ENCODE assay signal across 8 mouse cellular contexts in the genomic region with DNA sequence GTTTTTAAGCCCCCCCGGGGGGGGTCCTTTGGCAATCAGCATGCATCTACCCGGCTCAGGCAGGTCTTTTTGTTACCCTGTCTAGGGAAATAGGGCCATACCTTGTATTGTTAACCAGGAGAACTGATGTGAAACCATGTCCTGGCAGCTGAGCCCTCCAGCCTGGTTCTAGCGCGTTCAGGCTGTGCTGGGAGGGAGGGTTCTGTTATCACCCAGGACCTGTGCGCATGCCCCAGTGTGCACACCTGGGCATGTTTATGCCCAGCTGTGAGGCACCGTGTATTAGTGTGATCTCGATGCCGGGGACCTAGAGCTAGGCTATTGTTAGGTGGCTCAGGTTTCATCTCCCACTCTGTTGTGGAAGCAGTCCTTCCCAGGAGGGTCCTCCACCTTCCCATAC. TPM values are rescaled to one million over a fixed set of nuclear protein-coding genes. Genes with fewer than 3 reads are reported as not detected.
DNase-seq lines count a peak whose midpoint lies in the region; ATAC-seq and TF ChIP-seq lines count a peak whose summit lies in the region.

No protein-coding gene starts in this region.

- H3K9ac ChIP-seq in embryonic facial prominence, embryonic 14.5 days (ENCODE audit: low read depth, low read length): peak overlapping the region; percentile 75
- H3K9ac ChIP-seq in intestine, embryonic 15.5 days: peak overlapping the region; percentile 75
- H3K9ac ChIP-seq in neural tube, embryonic 12.5 days: peak overlapping the region; percentile 84

- H3K27me3 ChIP-seq in embryonic facial prominence, embryonic 14.5 days (replicated peaks; ENCODE audit: control insufficient read depth, insufficient read depth, low read length): no peaks in the 10 kb centered on the region
- H3K27me3 ChIP-seq in intestine, embryonic 15.5 days (replicated peaks): no peaks in the 10 kb centered on the region
- H3K27me3 ChIP-seq in neural tube, embryonic 12.5 days (replicated peaks): no peaks in the 10 kb centered on the region

- peaks cover 70% of the 10 kb centered on the region for H3K4me1 ChIP-seq in embryonic facial prominence, embryonic 14.5 days (ENCODE audit: control insufficient read depth, insufficient read depth, low read length)
- peaks cover 60% of the 10 kb centered on the region for H3K4me1 ChIP-seq in intestine, embryonic 15.5 days (replicated peaks)
- peaks cover 69% of the 10 kb centered on the region for H3K4me1 ChIP-seq in neural tube, embryonic 12.5 days

- no peak for TF ChIP-seq CTCF in layer of hippocampus, adult 2 months (conservative IDR thresholded peaks at IDR 0.05)

- no peaks in the 10 kb centered on the region for H3K9me3 ChIP-seq in embryonic facial prominence, embryonic 14.5 days (ENCODE audit: control insufficient read depth, low read length)
- H3K9me3 ChIP-seq in intestine, embryonic 15.5 days: no peaks in the 10 kb centered on the region
- H3K9me3 ChIP-seq in neural tube, embryonic 12.5 days: no peaks in the 10 kb centered on the region

- H3K4me2 ChIP-seq in embryonic facial prominence, embryonic 14.5 days (ENCODE audit: low read depth, low read length): peak overlapping the region; percentile 93
- H3K4me2 ChIP-seq in intestine, embryonic 15.5 days (replicated peaks): peak overlapping the region; percentile 98
- peak overlapping the region; percentile 96 for H3K4me2 ChIP-seq in neural tube, embryonic 12.5 days (replicated peaks)

- WGBS in embryonic facial prominence, embryonic 14.5 days: 5% methylated on average over 8 of the region's 8 CpGs
- 7% methylated on average over 8 of the region's 8 CpGs for WGBS in intestine, embryonic 15.5 days
- 6% methylated on average over 8 of the region's 8 CpGs for WGBS in neural tube, embryonic 12.5 days

- no peak for DNase-seq in layer of hippocampus, adult 2 months (ENCODE audit: low spot score in 2 of 2)
- no peak for DNase-seq in layer of hippocampus, postnatal 25 days (ENCODE audit: extremely low spot score in 1 of 2, low spot score in 1 of 2)
- DNase-seq in embryonic facial prominence, embryonic 14.5 days (ENCODE audit: low spot score): no peak
- DNase-seq in embryo, embryonic 10.5 days (ENCODE audit: low spot score): no peak
- no peak for DNase-seq in gastrocnemius, postnatal 14 days
- no peak for DNase-seq in cerebellum, adult 9-11 months

- H3K27ac ChIP-seq in layer of hippocampus, adult 2 months: peak overlapping the region; percentile 81
- H3K27ac ChIP-seq in embryonic facial prominence, embryonic 14.5 days (replicated peaks; ENCODE audit: low read depth, low read length): no peak overlapping the region
- peak overlapping the region; percentile 94 for H3K27ac ChIP-seq in intestine, embryonic 15.5 days
- H3K27ac ChIP-seq in neural tube, embryonic 12.5 days: peak overlapping the region; percentile 93

- peak overlapping the region; percentile 64 for H3K4me3 ChIP-seq in layer of hippocampus, adult 2 months
- peak overlapping the region; percentile 59 for H3K4me3 ChIP-seq in embryonic facial prominence, embryonic 14.5 days (ENCODE audit: low read depth, low read length)
- peak overlapping the region; percentile 78 for H3K4me3 ChIP-seq in intestine, embryonic 15.5 days (replicated peaks)
- peak overlapping the region; percentile 90 for H3K4me3 ChIP-seq in neural tube, embryonic 12.5 days

- H3K36me3 ChIP-seq in embryonic facial prominence, embryonic 14.5 days (ENCODE audit: control insufficient read depth, insufficient read depth, low read length): peaks cover 19% of the 10 kb centered on the region
- H3K36me3 ChIP-seq in intestine, embryonic 15.5 days: peaks cover 3% of the 10 kb centered on the region; the same call in 1 of the 2 replicates
- peaks cover 2% of the 10 kb centered on the region; the same call in 1 of the 2 replicates for H3K36me3 ChIP-seq in neural tube, embryonic 12.5 days

- intact Hi-C loops in gastrocnemius, postnatal 14 days (cut with DNase I; ENCODE audit: low total_unique reads): no loop called here

- ATAC-seq in embryonic facial prominence, embryonic 14.5 days (ENCODE audit: low read depth): no peak
- no peak for ATAC-seq in intestine, embryonic 15.5 days
- ATAC-seq in neural tube, embryonic 12.5 days (ENCODE audit: low FRiP score, low read depth): no peak

RNA-seq across cellular contexts. Expression of gene Gjd3, which starts 21.1 kb away (rescaled TPM):
- total RNA-seq in layer of hippocampus, adult 2 months (2021): 1 to 10 TPM; 1.3 to 2.0 TPM
- total RNA-seq in layer of hippocampus, postnatal 25 days (2021): 1 to 10 TPM; 1.5 to 2.3 TPM
- 0.34 and 0.56 TPM in 2 replicates for polyA plus RNA-seq in embryonic facial prominence, embryonic 14.5 days (2014; fragmentation: Nextera tagmentation; extraction: Ambion mirVana)
- 0.20 and 0.35 TPM in 2 replicates for polyA plus RNA-seq in intestine, embryonic 15.5 days (2015; fragmentation: Nextera tagmentation; extraction: Ambion mirVana)
- 1.8 and 2.0 TPM in 2 replicates for polyA plus RNA-seq in neural tube, embryonic 12.5 days (2016; fragmentation: Nextera tagmentation; extraction: Ambion mirVana)
- total RNA-seq in gastrocnemius, postnatal 14 days (2021): not detected

RNA-seq across cellular contexts. Expression of gene Rara, which starts 34.1 kb away (rescaled TPM):
- 10 to 100 TPM; 15.4 to 19.0 TPM for total RNA-seq in layer of hippocampus, adult 2 months (2021)
- 10 to 100 TPM; 17.0 to 17.7 TPM for total RNA-seq in layer of hippocampus, postnatal 25 days (2021)
- 46.4 and 50.3 TPM in 2 replicates for polyA plus RNA-seq in embryonic facial prominence, embryonic 14.5 days (2014; fragmentation: Nextera tagmentation; extraction: Ambion mirVana)
- polyA plus RNA-seq in intestine, embryonic 15.5 days (2015; fragmentation: Nextera tagmentation; extraction: Ambion mirVana): 30.7 and 31.5 TPM in 2 replicates
- polyA plus RNA-seq in neural tube, embryonic 12.5 days (2016; fragmentation: Nextera tagmentation; extraction: Ambion mirVana): 51.1 and 52.5 TPM in 2 replicates
- 10 to 100 TPM; 13.7 to 19.7 TPM for total RNA-seq in gastrocnemius, postnatal 14 days (2021)

RNA-seq across cellular contexts. Expression of gene Cdc6, which starts 54.2 kb away (rescaled TPM):
- total RNA-seq in layer of hippocampus, adult 2 months (2021): under 1 TPM; 0.52 to 0.64 TPM
- under 1 TPM; 0.54 to 0.94 TPM for total RNA-seq in layer of hippocampus, postnatal 25 days (2021)
- 22.7 and 23.0 TPM in 2 replicates for polyA plus RNA-seq in embryonic facial prominence, embryonic 14.5 days (2014; fragmentation: Nextera tagmentation; extraction: Ambion mirVana)
- 24.0 and 26.7 TPM in 2 replicates for polyA plus RNA-seq in intestine, embryonic 15.5 days (2015; fragmentation: Nextera tagmentation; extraction: Ambion mirVana)
- 18.4 and 19.2 TPM in 2 replicates for polyA plus RNA-seq in neural tube, embryonic 12.5 days (2016; fragmentation: Nextera tagmentation; extraction: Ambion mirVana)
- total RNA-seq in gastrocnemius, postnatal 14 days (2021): 1 to 10 TPM in 1 of 2 experiments, under 1 TPM in 1; 0.78 to 1.3 TPM
